Mouse (Mus musculus): ENCODE results near the gene Pax4.

Gene Pax4

DNA sequence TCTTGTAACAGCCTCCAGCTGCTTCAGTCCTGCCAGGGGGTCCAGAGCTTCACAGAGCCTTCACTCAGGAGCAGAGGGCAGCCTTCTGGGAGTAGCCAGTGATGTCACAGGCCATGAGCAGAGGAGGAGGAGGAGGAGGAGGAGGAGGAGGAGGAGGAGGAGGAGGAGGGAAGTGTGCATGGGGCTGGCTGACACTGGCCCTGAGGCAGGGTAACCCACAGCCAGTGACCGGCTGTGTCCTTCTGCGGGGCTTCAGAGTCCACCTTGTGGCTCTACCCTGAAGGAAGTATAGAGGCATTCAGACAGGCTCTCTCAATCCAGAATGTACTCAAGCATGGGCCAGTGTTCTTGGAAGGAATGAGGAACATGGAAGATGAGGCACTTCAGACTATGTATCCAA, at the start of gene Pax4:
Gene Pax4, minus strand, starts transcription at position 101 of the 400 bp plus-strand sequence.
- DNase-seq (ENCODE audit: low read depth, low spot score), result no peak

DNA sequence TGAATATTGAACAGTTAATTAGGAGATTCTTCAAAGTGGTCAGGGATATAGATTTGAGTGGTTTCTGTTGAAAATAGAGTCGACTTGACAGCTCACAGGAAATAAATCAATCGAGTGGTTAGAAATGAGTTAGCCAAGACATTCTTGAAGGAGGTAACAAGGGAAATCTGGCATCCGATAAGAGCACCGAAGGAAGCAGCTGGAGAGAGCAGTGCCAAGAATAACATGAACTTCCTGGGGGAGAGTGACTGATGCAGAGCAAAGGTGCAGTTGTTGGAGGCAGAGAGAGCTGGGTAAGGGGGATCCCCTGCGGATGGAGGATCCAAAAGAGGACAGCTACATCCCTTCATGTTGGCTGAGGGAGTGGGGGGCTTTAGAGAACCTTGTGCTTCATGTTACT, 48.7 kb upstream of the Pax4 start:
- no peak for DNase-seq (ENCODE audit: low read depth, low spot score)

DNA sequence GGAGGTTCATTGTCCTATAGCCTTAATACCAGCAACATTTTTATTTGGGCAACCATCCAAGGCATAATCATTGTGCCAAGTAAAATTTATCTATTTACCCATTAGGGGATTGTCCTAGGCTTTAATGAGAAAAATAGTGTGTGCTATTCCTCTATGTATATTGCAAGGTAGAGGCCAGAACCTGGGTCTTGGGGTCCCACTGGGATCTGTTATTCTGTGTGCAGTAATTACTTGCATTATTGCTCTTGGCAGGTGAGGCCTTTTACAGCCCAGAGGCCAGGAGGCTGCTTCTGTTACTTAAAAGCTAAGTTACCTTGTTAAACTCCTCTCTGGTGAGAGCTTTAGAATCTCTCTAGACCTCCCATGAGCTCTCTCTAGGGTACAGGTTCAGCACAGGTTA, 42.0 kb upstream of the Pax4 start:
- no peak for DNase-seq (ENCODE audit: low read depth, low spot score)

DNA sequence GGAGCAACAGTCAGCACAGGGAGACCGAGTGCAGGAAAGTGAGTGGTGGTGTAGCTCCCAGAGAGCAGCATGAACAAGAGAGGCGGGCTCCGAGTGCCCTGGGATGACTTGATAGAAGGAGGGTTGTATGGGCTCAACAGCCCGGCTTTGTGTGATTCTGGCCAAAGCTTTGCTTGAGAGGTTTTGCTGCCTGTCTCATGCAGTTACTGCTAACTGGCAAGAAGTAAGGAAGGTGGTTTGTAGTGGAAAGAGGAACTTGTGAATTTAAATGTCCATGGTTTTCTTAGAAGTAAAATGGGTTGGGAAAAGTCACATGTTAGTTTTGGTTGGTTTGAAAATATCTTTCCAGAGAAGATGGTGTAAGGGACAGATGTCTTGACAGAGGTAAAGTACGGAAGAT, 41.5 kb upstream of the Pax4 start:
- DNase-seq (ENCODE audit: low read depth, low spot score), result no peak

DNA sequence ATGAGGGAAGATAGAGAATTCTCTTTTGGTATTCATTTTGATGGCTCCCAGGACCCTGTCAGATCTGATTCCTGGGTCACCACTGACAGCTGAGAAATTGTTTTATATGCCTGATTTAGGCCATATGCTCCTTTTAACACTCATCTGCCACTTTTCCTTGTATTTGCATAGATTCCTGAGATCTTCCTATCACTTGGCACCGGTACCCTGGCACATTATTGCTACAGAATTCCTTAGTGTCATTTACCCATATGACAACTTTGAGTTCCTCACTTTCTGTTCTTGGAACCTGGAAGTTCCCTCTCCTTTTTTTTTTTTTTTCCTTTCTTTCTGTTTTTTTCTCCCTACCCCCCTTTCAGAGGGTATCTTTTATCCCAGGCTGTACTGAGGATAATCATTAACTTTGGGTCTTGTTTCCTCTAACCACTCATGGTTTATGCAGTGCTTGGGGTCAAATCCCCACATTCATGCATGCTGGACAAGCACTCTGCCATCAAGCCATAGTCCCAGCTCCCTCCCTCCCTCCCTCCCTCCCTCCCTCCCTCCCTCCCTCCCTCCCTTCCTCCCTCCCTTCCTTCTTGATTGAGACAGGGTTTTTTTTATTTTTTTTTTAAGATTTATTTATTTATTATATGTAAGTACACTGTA, 39.2 kb upstream of the Pax4 start:
- DNase-seq (ENCODE audit: low read depth, low spot score), result no peak

DNA sequence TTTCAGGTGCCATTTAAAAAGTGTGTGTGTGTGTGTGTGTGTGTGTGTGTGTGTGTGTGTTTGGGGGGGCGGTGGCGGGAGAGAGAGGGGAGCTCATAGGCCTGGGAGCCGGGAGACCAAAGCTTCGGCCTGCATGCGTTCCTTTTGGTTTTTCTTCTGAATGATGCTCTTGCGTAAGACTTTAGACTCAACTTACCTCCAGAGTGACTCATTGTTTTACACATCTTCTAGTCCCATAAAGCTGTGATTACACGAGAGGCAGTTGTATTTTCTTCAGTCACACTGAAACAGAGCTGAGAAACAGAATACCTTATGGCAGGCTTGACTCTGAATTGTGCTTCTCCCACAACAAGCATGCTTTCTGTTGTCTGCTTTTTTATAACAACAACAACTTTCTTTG, 37.8 kb upstream of the Pax4 start:
- DNase-seq (ENCODE audit: low read depth, low spot score), result peak; percentile 44

DNA sequence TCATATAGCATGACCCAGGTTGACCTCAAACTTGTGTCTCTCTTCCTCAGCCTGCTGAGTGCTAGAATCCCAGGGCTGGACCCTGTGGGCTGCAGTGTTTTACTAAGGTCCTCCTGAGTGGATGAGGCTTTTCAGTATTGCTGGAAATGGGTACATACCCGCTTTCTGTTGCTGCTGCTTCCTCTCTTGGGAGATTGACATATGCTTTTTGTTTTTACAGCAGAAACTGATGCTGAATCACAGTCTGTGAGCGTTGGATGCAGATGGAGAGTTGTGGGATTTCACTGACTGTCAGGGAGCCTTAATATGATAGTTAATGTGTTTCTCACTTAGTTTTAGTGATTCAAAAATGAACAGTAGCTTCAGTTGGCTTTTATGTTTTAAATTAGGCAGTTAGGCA, 37.3 kb upstream of the Pax4 start:
- peak; percentile 58 for DNase-seq (ENCODE audit: low read depth, low spot score)

DNA sequence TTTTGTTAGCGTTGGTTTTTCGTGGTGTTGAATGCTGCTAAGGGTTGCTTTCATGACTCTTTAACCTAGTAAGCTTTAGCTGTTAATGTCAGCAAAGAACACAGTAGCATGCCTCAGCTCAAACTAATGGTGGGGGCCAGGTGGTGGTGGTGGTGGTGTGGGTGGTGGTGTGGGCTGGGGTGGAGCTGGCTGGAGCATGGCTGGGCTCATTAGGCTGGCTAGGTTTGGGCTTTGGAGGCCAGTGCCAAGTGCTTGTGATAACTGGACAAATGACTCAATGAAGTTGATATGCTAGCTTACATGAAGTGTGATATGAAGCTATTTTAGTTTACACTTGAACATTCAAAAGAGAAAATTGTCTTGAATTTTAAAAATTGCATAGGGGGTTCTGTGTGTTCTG, 36.9 kb upstream of the Pax4 start:
- DNase-seq (ENCODE audit: low read depth, low spot score), result no peak

DNA sequence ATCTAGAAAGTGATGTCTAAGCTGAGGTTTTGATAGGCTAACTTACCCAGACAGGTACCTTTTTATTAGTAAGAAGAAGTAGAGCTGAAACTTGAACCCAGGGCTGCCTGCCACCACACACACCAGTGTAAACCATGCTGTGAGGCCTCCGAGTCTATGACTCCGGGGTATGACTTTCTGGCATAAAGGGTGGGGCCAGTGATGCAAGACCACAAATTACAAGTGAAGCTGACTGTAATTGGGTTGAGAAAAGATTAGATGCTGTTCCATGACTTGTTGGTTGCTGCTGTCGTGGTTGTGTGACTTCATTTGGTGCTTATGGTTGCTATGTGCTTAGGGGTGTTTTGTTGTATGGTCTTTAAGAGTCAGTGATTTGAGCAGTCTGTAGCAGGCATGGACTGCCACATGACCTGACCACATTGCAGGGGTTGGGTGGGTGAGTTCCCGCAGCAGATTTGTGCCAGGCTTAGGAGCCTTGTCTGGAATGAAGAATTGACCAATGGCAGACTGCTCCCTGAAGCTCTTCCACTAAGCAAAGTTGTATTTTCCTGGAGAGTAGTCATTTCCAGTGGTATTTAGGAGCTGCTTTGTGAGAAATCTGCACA, 33.7 kb upstream of the Pax4 start:
- no peak for DNase-seq (ENCODE audit: low read depth, low spot score)

DNA sequence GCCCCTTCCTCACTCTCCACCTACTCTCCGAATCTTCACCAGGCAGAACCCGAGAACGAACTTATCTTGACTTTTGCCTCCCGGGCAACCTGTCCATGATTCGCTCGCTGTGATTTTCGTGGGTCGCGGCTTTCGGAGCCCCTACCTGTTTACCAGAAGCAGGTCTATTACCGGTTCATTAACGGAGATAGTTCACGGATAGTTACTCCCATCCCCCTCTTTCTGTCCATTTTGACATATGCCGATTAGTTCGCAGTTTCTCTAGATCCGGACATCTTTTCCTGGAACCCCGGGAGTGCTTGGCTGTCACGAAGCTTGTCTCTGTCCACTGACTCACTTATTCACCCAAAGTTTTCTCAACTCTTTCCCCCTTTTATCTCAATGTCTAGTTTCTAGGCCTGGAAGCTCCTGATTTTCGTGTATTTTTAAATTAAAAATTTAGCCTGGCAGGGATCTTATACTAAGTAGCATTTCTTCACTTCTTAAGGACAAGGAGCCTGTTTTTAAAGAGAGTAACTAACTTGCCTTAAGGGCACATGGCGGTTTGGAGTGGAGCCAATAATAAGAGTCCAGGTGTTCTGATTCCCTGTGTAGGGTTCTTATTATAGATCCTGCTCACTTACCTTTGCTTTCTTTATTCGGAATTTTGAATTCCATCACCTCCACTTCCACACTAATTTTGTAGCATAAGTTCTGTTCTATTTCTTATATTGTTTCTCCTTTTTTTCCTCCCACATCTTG, 31.8 kb upstream of the Pax4 start:
- no peak for DNase-seq (ENCODE audit: low read depth, low spot score)

DNA sequence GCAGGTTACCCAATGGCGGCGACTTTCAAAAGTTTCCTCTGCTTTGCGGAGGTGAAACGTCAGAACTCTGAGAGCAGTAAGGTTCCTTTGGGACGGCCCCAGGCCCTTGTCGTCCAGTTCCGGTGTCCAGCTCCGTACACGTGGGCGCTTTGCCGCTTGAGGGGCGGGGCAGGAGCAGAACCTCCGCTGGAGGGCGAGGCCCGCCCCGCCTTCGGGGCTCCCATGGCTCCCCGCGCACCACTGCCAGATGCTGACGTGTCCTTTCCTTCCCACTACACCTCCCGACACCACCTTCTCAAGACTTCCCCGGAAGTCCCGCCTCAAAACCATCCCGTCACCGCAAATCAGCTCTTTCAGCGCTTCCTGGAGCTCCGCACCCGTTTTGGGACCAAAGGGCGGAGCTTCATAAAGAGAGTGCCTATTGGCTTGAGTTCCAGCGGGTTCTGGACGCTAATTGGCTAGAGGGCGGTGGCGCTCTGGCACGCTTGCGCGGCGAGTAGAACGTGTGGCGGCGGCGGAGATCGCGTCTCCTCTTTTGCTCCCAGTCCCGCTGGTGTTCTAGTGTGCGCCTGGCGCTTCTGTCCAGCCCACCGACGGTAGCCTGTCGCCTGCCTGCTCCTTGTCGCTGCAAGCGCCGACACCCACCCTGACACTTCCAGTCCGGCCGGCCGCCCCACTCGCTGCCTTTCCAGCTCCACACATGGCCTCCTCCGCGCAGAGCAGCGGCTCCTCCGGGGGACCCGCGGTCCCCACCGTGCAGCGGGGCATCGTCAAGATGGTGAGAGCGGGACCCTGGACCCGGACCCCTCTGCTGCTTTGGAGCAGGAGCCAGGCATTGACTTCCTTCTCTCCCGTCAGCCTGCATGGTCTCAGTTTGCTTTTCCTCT, 31.0 kb upstream of the Pax4 start:
- peak; percentile 100 for DNase-seq (ENCODE audit: low read depth, low spot score)

DNA sequence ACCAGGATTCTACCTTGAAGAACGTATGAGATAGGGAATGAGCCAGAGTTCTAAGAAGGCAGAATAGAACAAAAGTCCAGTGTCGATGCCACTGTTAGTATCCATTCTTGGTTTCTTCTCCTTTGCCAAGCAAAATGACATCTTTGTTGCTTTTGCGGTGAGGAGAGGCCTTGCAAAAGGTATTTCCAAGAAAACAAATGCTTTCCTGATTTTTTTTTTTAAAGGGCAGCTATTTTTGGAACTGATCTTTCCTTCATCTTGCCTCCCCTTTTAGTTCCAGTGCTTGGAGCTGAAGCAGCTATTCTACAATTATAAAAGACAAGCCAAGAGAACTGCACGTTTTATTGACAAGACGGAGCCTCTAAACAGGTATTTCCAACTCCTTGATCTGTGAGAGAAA, 25.7 kb upstream of the Pax4 start, which contains the start of gene Snd1:
Gene Snd1, plus strand, starts transcription at position 301 of the 400 bp plus-strand sequence.
- DNase-seq (ENCODE audit: low read depth, low spot score), result no peak

DNA sequence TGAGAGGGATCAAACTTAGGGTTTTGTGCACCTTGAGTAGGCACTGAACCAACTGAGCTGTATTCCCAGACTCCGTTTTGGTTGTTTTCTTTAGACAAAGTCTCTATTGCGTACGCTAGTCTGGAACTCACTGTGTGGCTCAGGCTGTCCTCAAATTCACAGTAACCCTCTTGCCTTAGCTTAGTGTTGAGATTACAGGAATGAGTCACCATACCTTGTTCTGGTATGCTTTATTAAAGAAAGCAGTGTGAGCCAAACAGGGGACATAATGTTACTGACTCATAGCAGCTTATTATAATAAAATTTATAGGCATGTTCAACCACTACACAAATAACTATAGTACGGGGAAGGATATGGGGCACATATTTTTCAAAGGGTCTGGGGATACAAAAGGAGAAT, 25.1 kb upstream of the Pax4 start:
- no peak for DNase-seq (ENCODE audit: low read depth, low spot score)

DNA sequence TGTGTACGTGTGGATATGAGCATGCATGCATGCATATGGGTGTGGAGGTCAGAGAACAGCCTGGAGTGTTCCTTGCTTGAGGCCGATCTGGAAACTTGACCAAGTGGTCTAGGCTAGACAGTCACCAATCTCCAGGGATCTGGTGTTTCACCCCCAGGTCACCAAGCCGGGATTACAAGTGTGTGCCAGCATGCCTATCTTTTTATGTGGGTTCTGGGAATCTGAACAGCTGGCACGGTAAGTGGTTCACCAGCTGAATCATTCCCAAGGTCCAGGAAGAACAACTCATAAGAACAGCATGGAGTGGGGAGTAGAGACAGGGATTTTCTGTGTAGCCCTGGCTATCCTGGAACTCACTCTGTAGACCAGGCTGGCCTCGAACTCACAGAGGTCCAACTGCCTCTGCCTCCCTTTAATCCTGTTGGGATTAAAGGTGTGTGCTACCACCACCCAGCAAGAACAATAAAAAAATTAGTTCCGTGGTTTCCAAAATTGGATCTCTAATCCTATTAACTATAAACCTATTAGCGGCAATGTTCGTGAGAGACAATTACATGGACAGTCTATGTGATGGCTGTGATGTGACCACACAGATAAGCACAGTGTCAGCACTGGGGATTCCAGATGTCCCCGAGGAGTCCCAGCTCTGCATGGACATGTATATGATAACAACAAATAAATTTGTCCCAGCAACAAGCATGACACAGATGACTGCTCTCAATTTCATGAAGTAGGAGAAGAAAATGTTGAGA, 22.3 kb upstream of the Pax4 start:
- DNase-seq (ENCODE audit: low read depth, low spot score), result no peak

DNA sequence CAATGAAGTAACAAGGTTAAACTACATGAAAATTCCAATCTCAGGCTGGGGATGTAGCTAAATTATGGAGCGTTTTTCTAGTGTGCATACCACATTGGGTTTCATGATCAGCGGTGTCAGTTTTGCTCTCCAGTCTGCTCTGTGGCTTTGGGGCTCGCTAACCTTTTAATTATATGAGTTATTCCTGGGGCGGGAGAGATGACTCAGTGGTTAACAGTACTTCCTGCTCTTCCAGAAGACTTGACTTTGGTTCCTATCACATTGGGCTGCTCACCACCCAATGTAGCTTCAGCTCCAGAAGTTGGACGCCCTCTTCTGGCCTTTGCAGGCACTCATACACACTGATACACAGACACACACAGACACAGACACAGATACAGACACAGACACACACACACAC, 21.5 kb upstream of the Pax4 start:
- no peak for DNase-seq (ENCODE audit: low read depth, low spot score)

DNA sequence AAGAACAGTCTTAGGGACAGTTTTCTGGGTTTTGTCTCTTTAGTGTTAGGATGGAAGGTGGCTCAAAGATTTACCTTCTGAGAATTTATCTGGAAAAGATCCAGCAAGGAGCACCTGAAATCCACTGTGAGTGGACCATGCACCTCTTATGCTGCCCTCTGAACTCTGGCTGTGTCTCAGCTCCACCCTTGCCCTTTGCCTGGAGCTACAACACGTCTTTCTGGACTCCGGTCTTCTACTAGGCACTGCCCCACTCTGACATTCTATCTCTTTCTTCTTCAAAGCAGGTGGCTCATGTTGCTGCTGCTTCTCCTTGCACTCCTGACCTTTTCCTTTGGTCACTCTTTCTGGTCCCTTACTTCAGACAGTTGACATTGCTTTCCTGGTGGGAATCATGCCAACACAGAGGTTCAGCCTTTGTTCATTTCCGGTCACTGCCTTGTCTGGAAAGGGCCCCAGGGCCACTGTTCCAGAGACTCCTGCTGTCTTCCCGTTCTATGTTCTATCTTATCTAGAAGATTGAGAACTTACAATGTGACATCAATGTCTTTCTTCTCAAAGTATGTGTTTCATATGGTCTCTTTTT, 21.0 kb upstream of the Pax4 start:
- no peak for DNase-seq (ENCODE audit: low read depth, low spot score)

DNA sequence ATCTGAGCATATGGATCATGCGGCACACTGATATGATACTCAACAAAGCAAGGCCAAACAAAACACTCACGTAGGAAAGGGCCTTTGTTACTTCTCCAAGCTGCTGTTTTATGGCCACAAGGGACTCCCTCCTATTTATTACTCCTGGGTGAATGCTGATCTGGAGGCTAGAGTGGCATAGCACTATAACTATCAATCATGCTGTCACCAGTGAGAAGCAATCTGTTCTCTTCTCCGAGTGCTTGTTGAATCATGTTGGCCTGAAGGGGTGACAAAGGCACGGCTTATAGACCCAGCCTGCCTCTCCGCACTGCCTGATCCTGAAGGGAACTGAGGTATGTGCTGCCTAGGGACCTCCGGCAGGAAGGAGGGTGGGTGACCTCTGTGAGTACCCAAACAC, 15.5 kb upstream of the Pax4 start:
- no peak for DNase-seq (ENCODE audit: low read depth, low spot score)

DNA sequence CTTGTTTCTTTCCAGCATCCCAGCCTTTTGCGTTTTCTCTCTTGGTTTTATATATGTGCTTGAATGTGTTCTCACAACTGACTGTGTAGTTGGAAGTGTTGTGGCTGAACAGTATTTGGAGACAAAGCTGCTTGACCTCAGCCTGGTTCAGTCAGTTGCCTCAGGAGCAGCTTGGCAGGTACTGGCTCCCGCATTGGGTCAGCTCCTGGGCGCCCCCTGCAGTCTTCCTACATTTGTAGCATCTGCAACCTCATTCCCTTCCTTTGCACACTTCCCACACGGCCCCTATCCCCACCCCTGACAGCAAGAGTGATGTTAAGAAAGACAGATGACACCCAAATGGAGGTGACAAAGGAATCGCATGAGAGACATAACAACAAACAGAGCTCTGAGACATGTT, 11.4 kb upstream of the Pax4 start:
- peak; percentile 68 for DNase-seq (ENCODE audit: low read depth, low spot score)

DNA sequence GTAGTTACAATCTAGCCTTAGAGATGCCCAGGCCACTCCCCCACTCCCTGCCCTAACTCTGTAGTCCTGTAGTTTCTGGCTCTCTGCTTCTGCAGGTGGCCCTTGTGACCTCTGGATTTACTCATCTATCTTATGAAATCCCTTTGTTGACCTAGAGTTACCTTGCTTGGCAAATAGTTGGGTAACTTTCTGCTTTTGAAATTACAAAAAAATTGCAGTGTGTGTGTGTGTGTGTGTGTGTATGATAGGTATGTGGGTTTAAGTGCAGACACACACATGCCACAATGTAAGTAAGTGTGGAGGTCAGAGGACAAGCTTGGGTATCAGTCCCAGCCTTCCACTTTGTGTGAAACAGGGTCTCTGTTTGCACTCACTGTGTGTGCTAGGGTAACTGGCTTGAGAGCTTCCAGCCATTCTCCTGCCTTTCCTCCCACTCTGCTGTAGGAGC, 10.1 kb upstream of the Pax4 start:
- DNase-seq (ENCODE audit: low read depth, low spot score), result no peak

DNA sequence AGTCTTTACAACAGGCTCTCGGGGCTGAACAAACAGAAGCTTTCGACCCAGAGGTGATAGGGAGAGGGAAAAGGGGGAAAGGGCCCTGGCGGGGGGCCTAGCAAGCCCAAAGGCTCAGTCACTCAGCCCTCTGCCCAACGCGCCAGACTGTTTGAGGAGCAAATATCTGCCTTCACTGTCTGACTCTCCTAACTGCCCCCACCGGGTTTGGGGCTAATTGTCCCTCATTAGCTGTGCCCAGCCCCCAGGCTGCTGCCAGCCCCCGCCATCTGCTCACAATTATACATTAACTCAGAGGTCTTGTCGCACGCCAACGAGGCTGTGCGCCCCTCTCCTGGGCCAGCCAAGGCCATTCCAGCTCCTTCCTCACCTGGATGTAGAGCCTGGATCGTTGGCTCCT, 1.8 kb upstream of the Pax4 start:
- DNase-seq (ENCODE audit: low read depth, low spot score), result no peak

DNA sequence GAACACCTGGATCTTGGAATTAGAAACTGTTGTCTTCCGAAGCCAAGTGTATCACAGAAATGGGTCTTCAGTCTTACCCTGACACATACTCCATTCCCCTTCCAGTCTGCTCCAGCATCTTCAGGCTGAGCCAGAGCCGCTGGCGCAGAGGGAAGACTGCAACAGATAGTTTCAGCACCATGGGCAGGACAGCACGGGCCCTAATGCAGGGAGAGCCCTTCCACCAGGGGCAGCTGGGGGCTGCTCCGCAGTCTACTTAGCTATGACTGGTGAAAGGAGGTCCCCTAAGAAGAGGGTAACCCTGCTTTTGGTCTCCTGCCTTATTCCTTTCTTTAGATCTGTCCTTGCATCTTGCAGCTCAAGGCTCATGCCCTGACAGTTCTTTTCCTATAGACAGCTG, 1.3 kb upstream of the Pax4 start:
- DNase-seq (ENCODE audit: low read depth, low spot score), result no peak

Measured in brain, adult 2 months (tissue).